Mouse (Mus musculus): ENCODE results near the gene Igf1r. TPM values are rescaled to one million over a fixed set of nuclear protein-coding genes. Genes with fewer than 3 reads are reported as not detected.

Igf1r gene
- polyA plus RNA-seq, 1 experiment from 2014 or later, result 2.7 TPM

GRCm38 (mm10) chr7:68224006-68224405 lies 271.4 kb downstream of the Igf1r start:
- H3K9me3 ChIP-seq (ENCODE audit: low read length), result no peaks in the 10 kb centered on the region
- TF ChIP-seq EP300 (IDR thresholded peaks at IDR 0.05; ENCODE audit: low read depth) (no peak), CTCF (IDR thresholded peaks at IDR 0.05; ENCODE audit: low read depth) (no peak)
- ATAC-seq, result no peak
- no peak for DNase-seq
- no peaks in the 10 kb centered on the region for H3K27me3 ChIP-seq (ENCODE audit: insufficient read depth, low read length)
- H3K27ac ChIP-seq (ENCODE audit: low read depth), result no peak overlapping the region
- WGBS (ENCODE audit: insufficient replicate concordance), result 83% methylated on average over 5 of the region's 5 CpGs
- no peak overlapping the region for H3K9ac ChIP-seq (replicated peaks)
- H3K36me3 ChIP-seq (replicated peaks; ENCODE audit: insufficient read depth, low read length), result peaks cover 6% of the 10 kb centered on the region
- H3K4me2 ChIP-seq (ENCODE audit: low read depth, low read length), result no peak overlapping the region
- H3K4me1 ChIP-seq (ENCODE audit: insufficient read depth), result no peaks in the 10 kb centered on the region
- no peak overlapping the region for H3K4me3 ChIP-seq (ENCODE audit: low read depth, low read length)

- H3K27ac ChIP-seq (ENCODE audit: low read depth), result no peak overlapping the region
- H3K9me3 ChIP-seq (ENCODE audit: low read length), result no peaks in the 10 kb centered on the region
- WGBS (ENCODE audit: insufficient replicate concordance), result 72% methylated on average over 9 of the region's 9 CpGs
- H3K9ac ChIP-seq (replicated peaks), result no peak overlapping the region
- TF ChIP-seq EP300 (IDR thresholded peaks at IDR 0.05; ENCODE audit: low read depth), result no peak
- no peak for TF ChIP-seq CTCF (IDR thresholded peaks at IDR 0.05; ENCODE audit: low read depth)
- H3K4me1 ChIP-seq (ENCODE audit: insufficient read depth), result no peaks in the 10 kb centered on the region
- no peak overlapping the region for H3K4me3 ChIP-seq (ENCODE audit: low read depth, low read length)
- no peak overlapping the region for H3K4me2 ChIP-seq (ENCODE audit: low read depth, low read length)
- peaks cover 5% of the 10 kb centered on the region for H3K36me3 ChIP-seq (replicated peaks; ENCODE audit: insufficient read depth, low read length)
- ATAC-seq, result no peak
- no peaks in the 10 kb centered on the region for H3K27me3 ChIP-seq (ENCODE audit: insufficient read depth, low read length)
- no peak for DNase-seq
Observed at GRCm38 (mm10) chr7:68225427-68226054, 272.9 kb downstream of the Igf1r start.

GRCm38 (mm10) chr7:68227021-68227420 lies 274.4 kb downstream of the Igf1r start:
- 78% methylated on average over 11 of the region's 11 CpGs for WGBS (ENCODE audit: insufficient replicate concordance)
- DNase-seq, result no peak
- H3K4me1 ChIP-seq (ENCODE audit: insufficient read depth), result no peaks in the 10 kb centered on the region
- H3K27ac ChIP-seq (ENCODE audit: low read depth), result no peak overlapping the region
- no peaks in the 10 kb centered on the region for H3K27me3 ChIP-seq (ENCODE audit: insufficient read depth, low read length)
- H3K4me3 ChIP-seq (ENCODE audit: low read depth, low read length), result no peak overlapping the region
- H3K9ac ChIP-seq (replicated peaks), result no peak overlapping the region
- peaks cover 5% of the 10 kb centered on the region for H3K36me3 ChIP-seq (replicated peaks; ENCODE audit: insufficient read depth, low read length)
- no peak for TF ChIP-seq EP300 (IDR thresholded peaks at IDR 0.05; ENCODE audit: low read depth)
- TF ChIP-seq CTCF (IDR thresholded peaks at IDR 0.05; ENCODE audit: low read depth), result no peak
- no peak overlapping the region for H3K4me2 ChIP-seq (ENCODE audit: low read depth, low read length)
- no peaks in the 10 kb centered on the region for H3K9me3 ChIP-seq (ENCODE audit: low read length)
- no peak for ATAC-seq

GRCm38 (mm10) chr7:68227621-68228020 lies 275.0 kb downstream of the Igf1r start:
- TF ChIP-seq EP300 (IDR thresholded peaks at IDR 0.05; ENCODE audit: low read depth) (no peak), CTCF (IDR thresholded peaks at IDR 0.05; ENCODE audit: low read depth) (no peak)
- no peak for ATAC-seq
- no peak for DNase-seq
- H3K9ac ChIP-seq (replicated peaks), result no peak overlapping the region
- no peaks in the 10 kb centered on the region for H3K9me3 ChIP-seq (ENCODE audit: low read length)
- H3K36me3 ChIP-seq (replicated peaks; ENCODE audit: insufficient read depth, low read length), result peaks cover 5% of the 10 kb centered on the region
- H3K4me2 ChIP-seq (ENCODE audit: low read depth, low read length), result no peak overlapping the region
- WGBS (ENCODE audit: insufficient replicate concordance), result 50% methylated on average over 4 of the region's 4 CpGs
- H3K4me1 ChIP-seq (ENCODE audit: insufficient read depth), result no peaks in the 10 kb centered on the region
- H3K4me3 ChIP-seq (ENCODE audit: low read depth, low read length), result no peak overlapping the region
- no peaks in the 10 kb centered on the region for H3K27me3 ChIP-seq (ENCODE audit: insufficient read depth, low read length)
- no peak overlapping the region for H3K27ac ChIP-seq (ENCODE audit: low read depth)

- H3K9me3 ChIP-seq (ENCODE audit: low read length), result no peaks in the 10 kb centered on the region
- DNase-seq (no peak), ATAC-seq (no peak)
- no peak overlapping the region for H3K9ac ChIP-seq (replicated peaks)
- no peaks in the 10 kb centered on the region for H3K4me1 ChIP-seq (ENCODE audit: insufficient read depth)
- peaks cover 5% of the 10 kb centered on the region for H3K36me3 ChIP-seq (replicated peaks; ENCODE audit: insufficient read depth, low read length)
- no peak for TF ChIP-seq CTCF (IDR thresholded peaks at IDR 0.05; ENCODE audit: low read depth)
- TF ChIP-seq EP300 (IDR thresholded peaks at IDR 0.05; ENCODE audit: low read depth), result no peak
- H3K4me2 ChIP-seq (ENCODE audit: low read depth, low read length), result no peak overlapping the region
- no peaks in the 10 kb centered on the region for H3K27me3 ChIP-seq (ENCODE audit: insufficient read depth, low read length)
- WGBS (ENCODE audit: insufficient replicate concordance), result 80% methylated on average over 6 of the region's 6 CpGs
- no peak overlapping the region for H3K27ac ChIP-seq (ENCODE audit: low read depth)
- no peak overlapping the region for H3K4me3 ChIP-seq (ENCODE audit: low read depth, low read length)
Observed at GRCm38 (mm10) chr7:68228491-68228890, 275.9 kb downstream of the Igf1r start.

- Histone ChIP-seq H3K9me3 (ENCODE audit: low read length) (no peaks in the 10 kb centered on the region), H3K27ac (ENCODE audit: low read depth) (no peak overlapping the region), H3K9ac (replicated peaks) (no peak overlapping the region), H3K36me3 (replicated peaks; ENCODE audit: insufficient read depth, low read length) (peaks cover 2% of the 10 kb centered on the region; the same call in 1 of the 2 replicates), H3K4me2 (ENCODE audit: low read depth, low read length) (no peak overlapping the region), H3K4me1 (ENCODE audit: insufficient read depth) (no peaks in the 10 kb centered on the region), H3K4me3 (ENCODE audit: low read depth, low read length) (no peak overlapping the region), H3K27me3 (ENCODE audit: insufficient read depth, low read length) (no peaks in the 10 kb centered on the region)
- ATAC-seq (no peak), DNase-seq (no peak)
- TF ChIP-seq CTCF (IDR thresholded peaks at IDR 0.05; ENCODE audit: low read depth), result no peak
- no peak for TF ChIP-seq EP300 (IDR thresholded peaks at IDR 0.05; ENCODE audit: low read depth)
- WGBS (ENCODE audit: insufficient replicate concordance), result 82% methylated on average over 9 of the region's 9 CpGs
Observed at GRCm38 (mm10) chr7:68230831-68231230, 278.2 kb downstream of the Igf1r start.

All from liver, postnatal 0 days (tissue).